Mouse (Mus musculus) embryonic facial prominence, embryonic 11.5 days (tissue): ENCODE measurements around the gene Mum1. TPM values are rescaled to one million over a fixed set of nuclear protein-coding genes. Genes with fewer than 3 reads are reported as not detected.

Experiments used
- ATAC-seq: fragments of 200-750 bp; cut with Nextera tagmentation; replicated peaks from 2 replicates; pipeline ENCODE4 v1.8.0; 2017; ENCODE audit warnings: low read depth; ENCODE audit not compliant: insufficient number of reproducible peaks, low FRiP score, low TSS enrichment
- DNase-seq: peaks from one replicate; pipeline ENCODE4 v3.0.0-alpha.2; 2015; ENCODE audit warnings: low spot score
- H3K27ac ChIP-seq: fragments of 300-500 bp; sonication (generic); replicated peaks from 2 replicates; pipeline ENCODE4 v1.5.1; 2014; ENCODE audit warnings: mild to moderate bottlenecking, low read depth, low read length, control low read depth
- H3K27me3 ChIP-seq: fragments of 300-500 bp; sonication (generic); 2 replicates; pipeline ENCODE4 v1.6.1; 2014; ENCODE audit warnings: mild to moderate bottlenecking, low read length, moderate library complexity, mixed read lengths; ENCODE audit not compliant: control insufficient read depth, insufficient read depth
- H3K36me3 ChIP-seq: fragments of 300-500 bp; sonication (generic); replicated peaks from 2 replicates; pipeline ENCODE4 v1.6.1; 2014; ENCODE audit warnings: low read depth, mild to moderate bottlenecking, low read length, moderate library complexity, mixed read lengths; ENCODE audit not compliant: control insufficient read depth, insufficient read depth
- H3K4me1 ChIP-seq: fragments of 300-500 bp; sonication (generic); 2 replicates; pipeline ENCODE4 v1.6.1; 2014; ENCODE audit warnings: low read length, mixed read lengths; ENCODE audit not compliant: control insufficient read depth, insufficient read depth
- H3K4me2 ChIP-seq: fragments of 300-500 bp; sonication (generic); 2 replicates; pipeline ENCODE4 v1.6.1; 2014; ENCODE audit warnings: low read depth, mild to moderate bottlenecking, control low read depth, low read length, moderate library complexity
- H3K4me3 ChIP-seq: fragments of 300-500 bp; sonication (generic); 2 replicates; pipeline ENCODE4 v1.5.1; 2014; ENCODE audit warnings: low read depth, low read length, control low read depth
- H3K9ac ChIP-seq: fragments of 300-500 bp; sonication (generic); replicated peaks from 2 replicates; pipeline ENCODE4 v1.6.1; 2014; ENCODE audit warnings: mild to moderate bottlenecking, control low read depth, low read length
- H3K9me3 ChIP-seq: fragments of 300-500 bp; sonication (generic); replicated peaks from 2 replicates; pipeline ENCODE4 v1.6.1; 2016; ENCODE audit warnings: mild to moderate bottlenecking, low read length, inconsistent platforms, mixed read lengths; ENCODE audit not compliant: control insufficient read depth
- WGBS: fragments of 180-500 bp; shearing (Covaris S2); extraction: QIAGEN DNeasy Blood & Tissue Kit; methylation state at CpG from one replicate; pipeline ENCODE4 v1.1.7; 2014; 5-methylcytosine and 5-hydroxymethylcytosine counted together
- polyA plus RNA-seq: library from polyadenylated mRNA; unstranded; fragments of >200 nt; fragmentation: Nextera tagmentation; extraction: Ambion mirVana; gene quantifications from 2 replicates; pipeline ENCODE4 v1.2.1, GENCODE M21; 2014

Gene Mum1
- polyA plus RNA-seq, 1 experiment from 2014 or later: 94.3 TPM

DNA sequence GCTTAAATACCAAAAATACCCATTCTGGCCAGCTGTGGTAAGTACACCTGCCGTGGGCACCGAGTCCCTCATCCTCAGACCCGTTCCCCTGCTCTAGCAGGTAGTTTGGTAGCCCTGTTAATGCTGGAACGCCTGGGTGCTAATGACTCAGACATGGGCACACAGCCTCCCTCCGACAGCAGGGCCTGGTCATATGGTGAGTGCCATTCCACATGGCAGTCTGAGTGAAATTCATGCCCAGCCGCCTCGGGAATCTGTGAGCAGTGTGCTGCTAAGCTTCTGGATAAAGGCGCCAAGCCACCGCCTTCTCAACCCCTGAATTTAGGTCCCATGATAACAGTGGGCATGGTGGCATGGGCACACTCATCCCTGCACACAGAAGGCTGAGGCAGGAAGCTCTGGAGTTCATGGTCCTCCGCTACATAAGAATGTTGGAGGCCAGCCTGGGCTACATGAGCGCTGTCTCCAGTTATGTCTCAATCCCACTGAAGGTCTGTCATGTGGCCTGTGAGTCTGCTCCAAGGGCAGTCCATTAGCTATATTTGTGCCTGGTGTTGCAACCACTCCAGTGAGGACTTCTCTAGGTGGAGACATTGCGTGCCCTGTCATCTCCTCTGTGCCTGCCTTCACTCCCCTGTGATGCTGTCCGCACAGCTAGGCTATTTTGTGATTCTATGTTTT is 10.1 kb downstream of the Mum1 start:
- 93% methylated on average over 13 of the region's 13 CpGs for WGBS
- no peaks in the 10 kb centered on the region for H3K4me1 ChIP-seq
- no peak for ATAC-seq
- H3K27ac ChIP-seq: no peak overlapping the region
- H3K4me2 ChIP-seq: no peak overlapping the region
- H3K27me3 ChIP-seq: no peaks in the 10 kb centered on the region
- peaks cover 38% of the 10 kb centered on the region for H3K36me3 ChIP-seq
- no peak for DNase-seq
- H3K9me3 ChIP-seq: no peaks in the 10 kb centered on the region
- no peak overlapping the region for H3K9ac ChIP-seq
- no peak overlapping the region for H3K4me3 ChIP-seq

DNA sequence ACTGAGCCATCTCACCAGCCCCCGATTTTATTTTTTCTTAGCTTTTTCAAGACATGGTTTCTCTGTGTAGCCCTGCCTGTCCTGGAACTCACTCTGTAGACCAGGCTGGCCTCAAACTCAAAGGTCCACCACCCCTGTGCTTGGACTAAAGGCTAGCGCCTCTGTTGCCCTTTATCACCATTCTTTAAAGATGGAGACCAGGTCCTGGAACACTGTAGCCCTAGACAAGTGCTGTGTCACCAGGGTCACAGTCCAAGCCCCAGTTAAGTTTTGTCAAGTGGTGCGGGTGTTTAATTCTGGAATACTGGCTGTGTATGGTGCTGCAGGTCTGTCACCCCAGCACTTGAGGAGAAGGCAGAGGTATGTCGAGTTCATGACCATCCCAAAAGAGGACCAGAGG is 10.8 kb downstream of the Mum1 start:
- H3K4me3 ChIP-seq: no peak overlapping the region
- no peak overlapping the region for H3K27ac ChIP-seq
- H3K36me3 ChIP-seq: peaks cover 41% of the 10 kb centered on the region
- H3K27me3 ChIP-seq: no peaks in the 10 kb centered on the region
- DNase-seq: no peak
- H3K4me1 ChIP-seq: no peaks in the 10 kb centered on the region
- no peak overlapping the region for H3K9ac ChIP-seq
- no peaks in the 10 kb centered on the region for H3K9me3 ChIP-seq
- 90% methylated on average over 4 of the region's 4 CpGs for WGBS
- H3K4me2 ChIP-seq: no peak overlapping the region
- no peak for ATAC-seq

DNA sequence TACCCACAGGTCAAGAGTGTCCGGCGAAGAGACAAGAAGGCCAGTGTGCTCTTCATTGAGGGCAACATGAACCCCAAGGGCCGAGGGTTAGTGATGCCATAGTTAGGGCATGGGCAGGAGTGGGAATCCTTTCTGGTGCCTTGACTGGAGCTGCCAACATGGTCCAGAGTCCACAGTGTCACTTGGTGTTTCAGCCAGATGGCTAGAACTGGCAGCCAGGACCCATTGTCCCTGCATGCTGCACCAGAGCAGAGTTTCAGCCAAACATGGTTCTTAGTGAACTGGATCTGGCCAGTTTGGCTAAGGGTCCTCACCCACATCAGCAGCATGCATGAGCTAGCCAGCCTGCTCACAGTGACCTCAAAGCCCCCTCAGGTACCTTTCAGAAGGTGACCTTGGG is 12.1 kb downstream of the Mum1 start:
- Histone ChIP-seq H3K27me3 (no peaks in the 10 kb centered on the region), H3K36me3 (peaks cover 47% of the 10 kb centered on the region), H3K9ac (no peak overlapping the region), H3K4me3 (no peak overlapping the region), H3K9me3 (no peaks in the 10 kb centered on the region), H3K4me2 (no peak overlapping the region), H3K27ac (no peak overlapping the region), H3K4me1 (no peaks in the 10 kb centered on the region)
- ATAC-seq (no peak), DNase-seq (no peak)
- WGBS: 94% methylated on average over 3 of the region's 3 CpGs

DNA sequence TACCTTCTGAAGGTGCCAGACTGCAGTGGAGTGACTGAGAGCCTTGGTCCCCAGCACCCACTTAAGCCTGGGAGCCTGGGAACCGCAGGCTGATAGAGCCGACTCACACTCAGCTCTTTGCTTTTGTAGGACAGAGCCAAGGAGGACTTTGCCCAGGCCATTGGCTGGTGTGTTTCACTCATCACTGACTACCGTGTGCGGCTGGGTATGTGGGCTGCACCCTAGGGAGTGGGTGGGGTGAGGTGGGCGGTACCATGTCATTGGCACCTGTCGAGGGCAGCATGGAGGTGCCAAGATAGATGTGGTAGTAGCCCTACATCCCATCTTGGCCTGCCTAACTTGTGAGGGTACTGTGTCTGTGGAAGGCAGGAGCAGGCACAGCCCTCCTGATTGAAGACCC is 13.6 kb downstream of the Mum1 start:
- peaks cover 41% of the 10 kb centered on the region for H3K36me3 ChIP-seq
- 89% methylated on average over 6 of the region's 6 CpGs for WGBS
- DNase-seq (no peak), ATAC-seq (no peak)
- no peaks in the 10 kb centered on the region for H3K27me3 ChIP-seq
- H3K4me1 ChIP-seq: no peaks in the 10 kb centered on the region
- H3K9me3 ChIP-seq: no peaks in the 10 kb centered on the region
- no peak overlapping the region for H3K9ac ChIP-seq
- no peak overlapping the region for H3K4me2 ChIP-seq
- H3K27ac ChIP-seq: no peak overlapping the region
- no peak overlapping the region for H3K4me3 ChIP-seq

DNA sequence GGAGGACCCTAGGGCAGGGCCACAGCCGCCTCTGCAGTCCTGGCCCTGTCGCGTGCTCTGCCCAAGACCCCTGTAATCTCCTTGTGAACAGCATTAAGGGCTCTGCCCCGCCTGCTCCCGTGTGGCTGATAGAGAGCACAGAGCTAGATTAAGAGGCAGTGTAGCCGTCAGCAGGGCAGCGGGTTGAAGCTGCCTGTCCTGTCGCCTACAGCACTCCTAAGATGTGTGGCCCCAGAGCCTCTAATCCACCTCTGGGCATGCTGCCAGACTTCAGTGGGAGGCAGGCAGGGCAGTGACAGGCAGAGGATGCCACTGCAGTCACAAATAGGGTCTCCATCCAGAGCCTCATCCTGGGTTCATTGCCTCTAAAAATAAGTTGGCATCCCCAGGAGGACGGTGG is 15.9 kb downstream of the Mum1 start:
- Histone ChIP-seq H3K36me3 (peaks cover 37% of the 10 kb centered on the region), H3K9ac (no peak overlapping the region), H3K27me3 (no peaks in the 10 kb centered on the region), H3K4me3 (no peak overlapping the region), H3K9me3 (no peaks in the 10 kb centered on the region), H3K4me2 (no peak overlapping the region), H3K27ac (no peak overlapping the region), H3K4me1 (no peaks in the 10 kb centered on the region)
- no peak for DNase-seq
- WGBS: 89% methylated on average over 9 of the region's 9 CpGs
- no peak for ATAC-seq

DNA sequence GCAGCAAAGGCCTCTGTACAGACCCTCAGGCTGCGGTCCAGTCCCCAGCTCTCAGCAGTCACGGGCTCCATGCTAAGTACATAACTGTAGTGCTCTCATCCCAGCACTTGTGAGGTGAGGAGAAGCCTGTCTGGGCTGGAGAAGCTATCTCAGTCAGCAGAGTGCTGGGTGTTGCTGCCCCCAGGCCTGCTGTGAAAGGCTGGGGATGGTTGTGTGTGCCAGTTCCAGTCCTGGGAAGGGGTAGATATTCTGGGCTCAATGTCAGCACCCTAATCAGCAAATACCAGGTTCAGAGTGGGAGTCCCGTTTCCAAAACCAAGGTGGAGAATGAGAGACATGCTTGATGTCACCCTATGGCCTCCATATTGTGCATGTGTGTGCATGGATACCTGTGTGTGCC is 16.4 kb downstream of the Mum1 start:
- Histone ChIP-seq H3K9me3 (no peaks in the 10 kb centered on the region), H3K27me3 (no peaks in the 10 kb centered on the region), H3K4me3 (no peak overlapping the region), H3K4me1 (no peaks in the 10 kb centered on the region), H3K36me3 (peaks cover 35% of the 10 kb centered on the region), H3K4me2 (no peak overlapping the region), H3K9ac (no peak overlapping the region), H3K27ac (no peak overlapping the region)
- WGBS: 91% methylated on average over 3 of the region's 3 CpGs
- ATAC-seq (no peak), DNase-seq (no peak)

DNA sequence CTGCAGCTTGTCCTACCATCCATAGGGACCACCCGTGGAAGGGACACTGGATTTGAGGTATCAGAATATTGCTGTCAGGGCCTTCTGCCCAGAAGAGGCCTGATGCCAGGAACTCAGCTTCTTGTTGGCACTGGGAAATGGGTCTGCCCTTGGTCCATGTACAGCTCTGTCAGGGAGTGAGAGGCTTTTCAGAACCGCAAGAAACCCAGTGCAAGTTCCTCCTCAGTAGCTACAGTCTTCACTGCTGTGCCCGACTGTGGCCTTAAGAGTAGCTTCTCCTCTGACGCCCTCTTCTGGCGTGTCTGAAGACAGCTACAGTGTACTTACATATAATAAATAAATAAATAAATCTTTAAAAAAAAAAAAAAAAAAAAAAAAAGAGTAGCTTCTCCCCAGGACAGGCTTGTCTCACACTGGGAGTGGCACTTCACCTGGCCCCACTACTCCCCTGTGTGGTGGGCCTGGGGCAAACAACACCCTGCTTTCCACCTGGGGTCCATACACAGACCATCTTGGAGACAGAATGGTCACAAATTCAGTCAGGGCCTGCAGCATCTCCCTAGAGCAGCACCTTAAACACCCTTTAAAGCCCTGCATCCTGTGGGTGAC is 18.7 kb downstream of the Mum1 start:
- Histone ChIP-seq H3K4me1 (no peaks in the 10 kb centered on the region; the same call in 1 of the 2 replicates), H3K27ac (no peak overlapping the region), H3K27me3 (no peaks in the 10 kb centered on the region), H3K9ac (no peak overlapping the region), H3K36me3 (peaks cover 22% of the 10 kb centered on the region), H3K4me2 (no peak overlapping the region), H3K4me3 (no peak overlapping the region), H3K9me3 (no peaks in the 10 kb centered on the region)
- ATAC-seq: no peak
- DNase-seq: peak; percentile 70
- 39% methylated on average over 5 of the region's 5 CpGs for WGBS

DNA sequence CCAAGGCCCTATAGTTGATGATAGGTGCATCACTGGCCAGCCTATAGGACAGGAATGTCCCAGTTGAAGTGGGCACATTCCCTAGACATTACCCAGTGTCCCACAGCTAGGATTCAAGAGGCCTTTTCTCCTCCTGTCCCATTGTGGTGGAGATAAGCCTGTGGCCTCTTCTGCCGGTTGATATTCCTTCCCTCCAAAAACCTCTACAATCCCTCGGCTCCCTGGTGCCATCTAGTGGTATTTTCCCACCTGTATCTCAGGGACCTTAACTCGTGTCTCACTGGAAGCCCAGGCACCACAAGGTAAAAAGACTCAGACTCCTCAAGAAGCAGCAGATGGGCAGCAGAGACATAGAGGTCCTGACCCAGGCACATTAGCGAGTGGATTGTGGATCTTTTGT is 19.4 kb downstream of the Mum1 start:
- H3K4me1 ChIP-seq: no peaks in the 10 kb centered on the region; the same call in 1 of the 2 replicates
- DNase-seq (peak; percentile 94), ATAC-seq (0 out of 2 replicates have a peak, but pooled peaks have one; percentile 4)
- H3K27ac ChIP-seq: no peak overlapping the region
- peaks cover 15% of the 10 kb centered on the region for H3K36me3 ChIP-seq
- H3K9me3 ChIP-seq: no peaks in the 10 kb centered on the region
- no peaks in the 10 kb centered on the region for H3K27me3 ChIP-seq
- H3K9ac ChIP-seq: no peak overlapping the region; the same call in 1 of the 2 replicates
- no peak overlapping the region for H3K4me3 ChIP-seq
- no peak overlapping the region for H3K4me2 ChIP-seq
- 8% methylated on average over 4 of the region's 4 CpGs for WGBS
